Mouse (Mus musculus): Measurements from ENCODE around the gene Nhsl1. TPM values are rescaled to one million over a fixed set of nuclear protein-coding genes. Genes with fewer than 3 reads are reported as not detected.

Nhsl1 gene
- total and polyA plus RNA-seq, 3 experiments: not detected

DNA sequence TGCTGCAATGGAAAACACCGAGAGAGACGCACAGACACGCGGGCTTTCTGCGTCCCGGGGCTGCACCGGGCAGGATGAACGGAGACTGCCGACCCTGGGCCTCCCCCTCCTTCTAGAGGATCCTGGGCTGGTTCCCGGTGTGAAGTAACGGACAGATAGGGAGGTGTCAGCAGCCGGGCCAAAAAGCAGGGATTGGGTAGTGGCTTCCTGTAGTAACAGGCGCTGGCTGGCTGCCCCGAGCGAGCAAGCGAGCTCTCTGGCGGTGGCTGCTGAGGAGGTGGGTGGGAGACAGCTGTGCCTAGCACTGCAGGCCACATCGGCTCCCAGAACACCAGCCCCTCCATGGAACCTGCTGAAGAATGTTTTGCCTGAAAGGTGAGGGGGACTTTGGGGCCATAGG is 112.2 kb downstream of the Nhsl1 start:
- no peak overlapping the region for H3K4me3 ChIP-seq (ENCODE audit: control insufficient read depth in 1 of 2, insufficient read depth in 1 of 2, low read depth in 2 of 2, low read length in 2 of 2)
- H3K9ac ChIP-seq (ENCODE audit: control insufficient read depth, low read depth, low read length, poor library complexity, severe bottlenecking): no peak overlapping the region
- H3K79me2 ChIP-seq (ENCODE audit: control insufficient read depth, insufficient read depth, low read length, poor library complexity): no peaks in the 10 kb centered on the region
- no peak overlapping the region for H3K27ac ChIP-seq (ENCODE audit: control insufficient read depth, low read depth, low read length)
- H3K27me3 ChIP-seq (ENCODE audit: control insufficient read depth in 1 of 2, insufficient read depth in 2 of 2, low read length in 2 of 2): no peaks in the 10 kb centered on the region
- no peaks in the 10 kb centered on the region for H3K9me3 ChIP-seq (replicated peaks; ENCODE audit: insufficient read depth, low read length)
- DNase-seq (ENCODE audit: low read depth, low spot score): no peak
- TF ChIP-seq ZC3H11A (IDR thresholded peaks at IDR 0.05; ENCODE audit: low read depth, low read length) (no peak), MYB (IDR thresholded peaks at IDR 0.05; ENCODE audit: low read depth, low read length) (no peak), CTCF (IDR thresholded peaks at IDR 0.05 in 2 of 3, conservative IDR thresholded peaks at IDR 0.05 in 1 of 3; ENCODE audit: control insufficient read depth in 1 of 3, insufficient read depth in 1 of 3, low read depth in 2 of 3, low read length in 3 of 3, poor library complexity in 1 of 3, severe bottlenecking in 1 of 3) (no peak), MYC (IDR thresholded peaks at IDR 0.05; ENCODE audit: low read depth, low read length) (no peak), MAX (IDR thresholded peaks at IDR 0.05; ENCODE audit: low read length) (no peak), GATA1 (IDR thresholded peaks at IDR 0.05; ENCODE audit: low read depth, low read length) (no peak), TBP (IDR thresholded peaks at IDR 0.05; ENCODE audit: low read depth, low read length) (no peak), NRF1 (IDR thresholded peaks at IDR 0.05; ENCODE audit: insufficient read depth, low read depth, low read length, poor library complexity, severe bottlenecking) (no peak), TCF12 (IDR thresholded peaks at IDR 0.05; ENCODE audit: low read depth, low read length) (no peak), RCOR1 (IDR thresholded peaks at IDR 0.05; ENCODE audit: low read depth, low read length) (no peak), E2F4 (IDR thresholded peaks at IDR 0.05; ENCODE audit: borderline replicate concordance, low read depth, low read length) (no peak), TAL1 (IDR thresholded peaks at IDR 0.05; ENCODE audit: low read length) (no peak), POLR2AphosphoS5 (IDR thresholded peaks at IDR 0.05; ENCODE audit: borderline replicate concordance, low read depth, low read length) (no peak), USF2 (IDR thresholded peaks at IDR 0.05; ENCODE audit: borderline replicate concordance in 1 of 2, insufficient read depth in 1 of 2, low read depth in 1 of 2, low read length in 2 of 2) (no peak), HCFC1 (IDR thresholded peaks at IDR 0.05; ENCODE audit: low read depth, low read length) (no peak), KAT2A (conservative IDR thresholded peaks at IDR 0.05; ENCODE audit: low read depth, low read length) (no peak), MAFK (IDR thresholded peaks at IDR 0.05; ENCODE audit: borderline replicate concordance, low read depth, low read length) (no peak)
- H3K36me3 ChIP-seq (ENCODE audit: control insufficient read depth in 1 of 2, insufficient read depth in 2 of 2, low read length in 2 of 2): no peaks in the 10 kb centered on the region
- H3K4me1 ChIP-seq (ENCODE audit: control insufficient read depth in 1 of 2, insufficient read depth in 2 of 2, low read length in 2 of 2): no peaks in the 10 kb centered on the region

DNA sequence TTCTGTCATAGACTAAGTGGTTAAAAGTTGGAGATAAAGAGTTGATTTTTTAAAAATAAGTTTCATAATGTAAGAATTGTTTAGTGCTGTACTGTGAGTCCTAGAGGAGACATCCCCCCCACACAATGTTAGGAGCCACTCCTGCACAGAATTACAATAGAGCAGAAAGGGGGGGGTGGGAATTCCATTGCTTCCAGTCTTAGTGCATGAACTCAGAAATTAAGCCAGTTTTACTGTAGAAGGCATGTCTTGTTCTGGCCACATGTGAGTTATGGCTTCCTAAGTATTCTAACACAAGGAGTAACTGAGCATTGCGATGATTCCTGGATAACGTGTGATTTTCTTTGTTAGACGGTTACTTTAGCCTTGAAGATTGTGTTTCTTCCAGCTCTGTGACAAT is 112.8 kb downstream of the Nhsl1 start:
- Histone ChIP-seq H3K36me3 (ENCODE audit: control insufficient read depth in 1 of 2, insufficient read depth in 2 of 2, low read length in 2 of 2) (no peaks in the 10 kb centered on the region), H3K4me1 (ENCODE audit: control insufficient read depth in 1 of 2, insufficient read depth in 2 of 2, low read length in 2 of 2) (no peaks in the 10 kb centered on the region), H3K27me3 (ENCODE audit: control insufficient read depth in 1 of 2, insufficient read depth in 2 of 2, low read length in 2 of 2) (no peaks in the 10 kb centered on the region), H3K4me3 (ENCODE audit: control insufficient read depth in 1 of 2, insufficient read depth in 1 of 2, low read depth in 2 of 2, low read length in 2 of 2) (no peak overlapping the region), H3K9me3 (replicated peaks; ENCODE audit: insufficient read depth, low read length) (no peaks in the 10 kb centered on the region), H3K79me2 (ENCODE audit: control insufficient read depth, insufficient read depth, low read length, poor library complexity) (no peaks in the 10 kb centered on the region), H3K27ac (ENCODE audit: control insufficient read depth, low read depth, low read length) (no peak overlapping the region), H3K9ac (ENCODE audit: control insufficient read depth, low read depth, low read length, poor library complexity, severe bottlenecking) (no peak overlapping the region)
- TF ChIP-seq POLR2AphosphoS5 (IDR thresholded peaks at IDR 0.05; ENCODE audit: borderline replicate concordance, low read depth, low read length) (no peak), CHD1 (IDR thresholded peaks at IDR 0.05; ENCODE audit: low read depth, low read length) (no peak), UBTF (IDR thresholded peaks at IDR 0.05; ENCODE audit: borderline replicate concordance, insufficient read depth, low read depth, low read length) (no peak), JUND (IDR thresholded peaks at IDR 0.05; ENCODE audit: low read depth, low read length) (no peak), CTCF (IDR thresholded peaks at IDR 0.05 in 2 of 3, conservative IDR thresholded peaks at IDR 0.05 in 1 of 3; ENCODE audit: control insufficient read depth in 1 of 3, insufficient read depth in 1 of 3, low read depth in 2 of 3, low read length in 3 of 3, poor library complexity in 1 of 3, severe bottlenecking in 1 of 3) (no peak), ETS1 (IDR thresholded peaks at IDR 0.05; ENCODE audit: low read depth, low read length) (no peak)
- DNase-seq (ENCODE audit: low read depth, low spot score): no peak

All from MEL (cell line).